Mouse (Mus musculus) heart, embryonic 16.5 days (tissue): Measurements from ENCODE around the gene Tra2a. TPM values are rescaled to one million over a fixed set of nuclear protein-coding genes. Genes with fewer than 3 reads are reported as not detected.

Source experiments
- ATAC-seq: fragments of 200-750 bp; cut with Nextera tagmentation; replicated peaks from 2 replicates; pipeline ENCODE4 v1.8.0; 2017; ENCODE audit warnings: moderate number of reproducible peaks; ENCODE audit not compliant: insufficient read depth, low FRiP score; ENCODE audit errors: extremely low read depth
- H3K27ac ChIP-seq: fragments of 300-500 bp; sonication (generic); 2 replicates; pipeline ENCODE4 v1.5.1; 2014; ENCODE audit warnings: mild to moderate bottlenecking, low read length, control low read depth, moderate library complexity
- H3K27me3 ChIP-seq: fragments of 300-500 bp; sonication (generic); 2 replicates; pipeline ENCODE4 v1.6.1; 2014; ENCODE audit warnings: low read length, mixed read lengths; ENCODE audit not compliant: control insufficient read depth, insufficient read depth
- H3K36me3 ChIP-seq: fragments of 300-500 bp; sonication (generic); 2 replicates; pipeline ENCODE4 v1.6.1; 2014; ENCODE audit not compliant: control insufficient read depth, insufficient read depth
- H3K4me1 ChIP-seq: fragments of 300-500 bp; sonication (generic); 2 replicates; pipeline ENCODE4 v1.6.1; 2014; ENCODE audit warnings: low read length, mixed read lengths; ENCODE audit not compliant: control insufficient read depth, insufficient read depth
- H3K4me2 ChIP-seq: fragments of 300-500 bp; sonication (generic); 2 replicates; pipeline ENCODE4 v1.6.1; 2014; ENCODE audit warnings: low read depth, mild to moderate bottlenecking, control low read depth, low read length
- H3K4me3 ChIP-seq: fragments of 300-500 bp; sonication (generic); 2 replicates; pipeline ENCODE4 v1.5.1; 2014; ENCODE audit warnings: mild to moderate bottlenecking, control low read depth, low read length
- H3K9ac ChIP-seq: fragments of 300-500 bp; sonication (generic); 2 replicates; pipeline ENCODE4 v1.6.1; 2014; ENCODE audit warnings: low read length, control low read depth
- H3K9me3 ChIP-seq: fragments of 300-500 bp; sonication (generic); replicated peaks from 2 replicates; pipeline ENCODE4 v1.6.1; 2016; ENCODE audit warnings: low read length; ENCODE audit not compliant: control insufficient read depth
- WGBS: fragments of 180-500 bp; shearing (Covaris S2); extraction: QIAGEN DNeasy Blood & Tissue Kit; methylation state at CpG from one replicate; pipeline ENCODE4 v1.1.7; 2014; 5-methylcytosine and 5-hydroxymethylcytosine counted together
- polyA plus RNA-seq: library from polyadenylated mRNA; unstranded; fragments of >200 nt; fragmentation: Nextera tagmentation; extraction: Ambion mirVana; gene quantifications from 2 replicates; pipeline ENCODE4 v1.2.1, GENCODE M21; 2015

Gene Tra2a
- polyA plus RNA-seq, 1 experiment from 2014 or later = 69.8 TPM

- Histone ChIP-seq H3K9me3 (no peaks in the 10 kb centered on the region), H3K36me3 (no peaks in the 10 kb centered on the region), H3K4me1 (peaks cover 25% of the 10 kb centered on the region), H3K9ac (peak overlapping the region; percentile 84), H3K4me3 (peak overlapping the region; percentile 97), H3K27me3 (no peaks in the 10 kb centered on the region), H3K27ac (peak overlapping the region; percentile 99), H3K4me2 (peak overlapping the region; percentile 94)
- ATAC-seq = peak; percentile 5
- 3% methylated on average over 14 of the region's 14 CpGs for WGBS
These were observed 47.9 kb downstream of the Tra2a start for GRCm38 (mm10) chr6:49215748-49216585.

- Histone ChIP-seq H3K9ac (peak within 1 kb of the TSS; percentile 98), H3K4me2 (peak within 1 kb of the TSS; percentile 94), H3K27ac (peak within 1 kb of the TSS; percentile 99), H3K9me3 (no peaks in the 10 kb centered on the region), H3K36me3 (no peaks in the 10 kb centered on the region), H3K4me3 (peak within 1 kb of the TSS; percentile 97), H3K4me1 (peaks cover 33% of the 10 kb centered on the region), H3K27me3 (no peaks in the 10 kb centered on the region)
- WGBS = under 1% methylated on average over 67 of the region's 68 CpGs
- peak; percentile 83 for ATAC-seq
These were observed 48.7 kb downstream of the Tra2a start, which contains the start of gene Igf2bp3 for GRCm38 (mm10) chr6:49214928-49215747. TSS of gene Igf2bp3 (minus strand) at chr6:49214957.

DNA sequence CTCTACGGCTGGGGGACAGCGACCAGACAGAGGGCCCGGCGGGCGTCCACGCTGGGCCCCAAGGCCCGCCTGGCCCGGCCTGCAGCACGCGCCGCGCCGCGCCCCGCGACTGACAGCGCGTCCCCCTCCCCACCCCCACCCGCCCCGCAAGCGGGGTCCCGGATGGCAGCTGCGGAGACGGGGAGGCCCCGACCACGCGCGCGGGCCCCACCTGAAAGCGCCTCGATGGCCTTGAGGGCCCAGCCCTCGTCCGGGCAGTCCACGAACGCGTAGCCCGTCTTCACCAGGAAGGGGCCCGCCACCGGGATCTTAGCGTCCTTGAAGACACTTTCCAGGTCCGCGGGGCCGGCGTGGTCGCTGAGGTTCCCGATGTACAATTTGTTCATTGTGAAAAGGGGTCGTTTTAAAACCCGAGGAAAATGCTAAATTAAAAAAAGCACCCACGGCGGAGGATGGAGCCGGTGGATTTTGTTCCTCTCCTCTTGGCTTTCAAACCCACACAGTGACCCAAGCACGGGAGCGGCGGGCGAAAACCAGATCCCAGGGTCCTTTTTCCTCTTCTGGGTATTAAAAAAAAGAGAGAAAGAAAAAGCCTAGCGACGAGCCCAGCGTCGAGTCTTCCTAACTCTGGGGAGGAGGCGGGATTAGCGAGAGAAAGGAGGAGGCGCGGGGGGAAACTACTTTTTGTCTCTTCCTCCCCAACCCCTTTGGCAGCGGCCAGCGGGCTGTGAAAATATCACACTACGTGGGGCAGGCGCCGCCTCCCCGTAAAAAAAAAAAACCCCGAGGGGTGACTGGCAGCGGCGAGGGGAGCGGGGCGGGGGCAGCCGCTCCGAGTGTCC, 49.5 kb downstream of the Tra2a start:
- Histone ChIP-seq H3K27ac (peak overlapping the region; percentile 99), H3K4me2 (peak overlapping the region; percentile 94), H3K9ac (peak overlapping the region; percentile 98), H3K36me3 (no peaks in the 10 kb centered on the region), H3K27me3 (no peaks in the 10 kb centered on the region), H3K4me3 (peak overlapping the region; percentile 97), H3K4me1 (peaks cover 40% of the 10 kb centered on the region), H3K9me3 (no peaks in the 10 kb centered on the region)
- ATAC-seq = peak; percentile 11; the same call in 1 of the 2 replicates
- WGBS = under 1% methylated on average over 59 of the region's 76 CpGs

GRCm38 (mm10) chr6:49213581-49214085, 50.2 kb downstream of the Tra2a start:
- ATAC-seq = no peak
- no peaks in the 10 kb centered on the region for H3K27me3 ChIP-seq
- 1% methylated on average over 50 of the region's 50 CpGs for WGBS
- peaks cover 46% of the 10 kb centered on the region for H3K4me1 ChIP-seq
- H3K4me2 ChIP-seq = peak overlapping the region; percentile 94
- H3K36me3 ChIP-seq = no peaks in the 10 kb centered on the region
- H3K9me3 ChIP-seq = no peaks in the 10 kb centered on the region
- peak overlapping the region; percentile 97 for H3K4me3 ChIP-seq
- H3K27ac ChIP-seq = peak overlapping the region; percentile 99
- peak overlapping the region; percentile 98 for H3K9ac ChIP-seq

GRCm38 (mm10) chr6:49212931-49213580, 50.8 kb downstream of the Tra2a start:
- H3K27me3 ChIP-seq = no peaks in the 10 kb centered on the region
- H3K4me1 ChIP-seq = peaks cover 49% of the 10 kb centered on the region
- H3K27ac ChIP-seq = peak overlapping the region; percentile 99
- no peaks in the 10 kb centered on the region for H3K9me3 ChIP-seq
- peak overlapping the region; percentile 94 for H3K4me2 ChIP-seq
- peak overlapping the region; percentile 97 for H3K4me3 ChIP-seq
- WGBS = 5% methylated on average over 20 of the region's 20 CpGs
- ATAC-seq = no peak
- peak overlapping the region; percentile 98 for H3K9ac ChIP-seq
- H3K36me3 ChIP-seq = no peaks in the 10 kb centered on the region

DNA sequence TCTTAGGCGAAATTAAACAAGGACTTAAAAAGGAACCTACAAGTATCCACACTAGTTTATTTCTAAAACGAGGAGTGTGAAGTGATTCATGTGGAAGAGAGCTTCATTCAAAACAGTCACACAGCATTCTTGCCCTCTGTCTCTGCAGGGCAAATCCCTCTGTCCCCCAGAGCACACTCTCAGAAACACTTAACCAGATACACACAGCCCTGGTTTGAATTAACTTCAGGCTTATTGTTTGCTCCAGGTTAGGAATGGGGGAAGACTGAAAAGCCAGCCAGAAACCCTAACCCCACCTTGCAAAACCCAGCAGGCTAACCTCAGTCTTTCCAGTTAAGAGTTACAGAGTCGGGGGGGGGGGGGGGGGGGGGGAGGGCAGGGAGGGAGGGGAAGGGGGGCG, 51.7 kb downstream of the Tra2a start:
- no peak overlapping the region for H3K27ac ChIP-seq
- WGBS = 32% methylated on average over 3 of the region's 4 CpGs
- peaks cover 54% of the 10 kb centered on the region for H3K4me1 ChIP-seq
- no peak overlapping the region for H3K9ac ChIP-seq
- H3K9me3 ChIP-seq = no peaks in the 10 kb centered on the region
- no peaks in the 10 kb centered on the region for H3K27me3 ChIP-seq
- ATAC-seq = no peak
- no peaks in the 10 kb centered on the region for H3K36me3 ChIP-seq
- peak overlapping the region; percentile 97 for H3K4me3 ChIP-seq
- peak overlapping the region; percentile 94 for H3K4me2 ChIP-seq

DNA sequence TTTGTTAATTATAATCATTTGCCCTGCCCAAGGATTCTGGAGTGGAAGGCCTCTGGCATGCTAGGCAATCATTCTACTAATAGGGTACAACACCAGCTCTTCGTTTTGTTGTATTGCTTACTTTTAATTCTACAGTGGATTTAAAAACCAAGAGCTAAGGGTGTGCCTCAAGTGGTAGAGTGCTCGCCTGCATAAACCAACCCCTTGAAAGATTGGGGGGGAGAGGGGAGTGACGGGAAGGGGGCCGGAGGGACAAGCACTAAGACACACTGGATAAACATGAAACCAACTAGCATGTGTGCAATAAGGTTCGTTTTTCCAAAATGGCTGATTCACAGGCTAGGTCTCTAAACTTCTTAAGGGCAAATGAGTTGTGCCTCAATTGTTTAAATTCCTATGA, 52.2 kb downstream of the Tra2a start:
- WGBS = 41% methylated on average over 5 of the region's 5 CpGs
- Histone ChIP-seq H3K4me3 (no peak overlapping the region), H3K27me3 (no peaks in the 10 kb centered on the region), H3K4me2 (peak overlapping the region; percentile 29), H3K4me1 (peaks cover 57% of the 10 kb centered on the region), H3K9ac (no peak overlapping the region), H3K9me3 (no peaks in the 10 kb centered on the region), H3K36me3 (peaks cover under 1% of the 10 kb centered on the region; the same call in 1 of the 2 replicates), H3K27ac (peak overlapping the region; percentile 56)
- no peak for ATAC-seq
